Mouse (Mus musculus) hindbrain, embryonic 10.5 days (tissue): Measurements from ENCODE around the gene A2ml1. TPM values are rescaled to one million over a fixed set of nuclear protein-coding genes. Genes with fewer than 3 reads are reported as not detected.

Source experiments
- DNase-seq: peaks from one replicate; pipeline ENCODE4 v3.0.0-alpha.2; 2017; ENCODE audit warnings: low spot score
- H3K27ac ChIP-seq: fragments of 300-500 bp; sonication (generic); 2 replicates; pipeline ENCODE4 v1.5.1; 2016; ENCODE audit warnings: mild to moderate bottlenecking, moderate library complexity
- H3K27me3 ChIP-seq: fragments of 300-500 bp; sonication (generic); 2 replicates; pipeline ENCODE4 v1.6.1; 2016; ENCODE audit warnings: mild to moderate bottlenecking; ENCODE audit not compliant: poor library complexity, insufficient read depth, severe bottlenecking
- H3K36me3 ChIP-seq: fragments of 300-500 bp; sonication (generic); 2 replicates; pipeline ENCODE4 v1.6.1; 2016; ENCODE audit warnings: mild to moderate bottlenecking, moderate library complexity
- H3K4me1 ChIP-seq: fragments of 300-500 bp; sonication (generic); replicated peaks from 2 replicates; pipeline ENCODE4 v1.6.1; 2016; ENCODE audit warnings: mild to moderate bottlenecking
- H3K4me3 ChIP-seq: fragments of 300-500 bp; sonication (generic); 2 replicates; pipeline ENCODE4 v1.5.1; 2016; ENCODE audit warnings: mild to moderate bottlenecking, moderate library complexity
- H3K9me3 ChIP-seq: fragments of 300-500 bp; sonication (generic); 2 replicates; pipeline ENCODE4 v1.6.1; 2016; ENCODE audit warnings: mild to moderate bottlenecking, moderate library complexity
- WGBS: fragments of 180-500 bp; shearing (Covaris S2); methylation state at CpG from one replicate; pipeline ENCODE4 v1.1.7; 2016; 5-methylcytosine and 5-hydroxymethylcytosine counted together
- polyA plus RNA-seq: library from polyadenylated mRNA; unstranded; fragments of >200 nt; fragmentation: Nextera tagmentation; extraction: Ambion mirVana; gene quantifications from 2 replicates; pipeline ENCODE4 v1.2.1, GENCODE M21; 2016

A2ml1 gene
- polyA plus RNA-seq, 1 experiment from 2014 or later = not detected

DNA sequence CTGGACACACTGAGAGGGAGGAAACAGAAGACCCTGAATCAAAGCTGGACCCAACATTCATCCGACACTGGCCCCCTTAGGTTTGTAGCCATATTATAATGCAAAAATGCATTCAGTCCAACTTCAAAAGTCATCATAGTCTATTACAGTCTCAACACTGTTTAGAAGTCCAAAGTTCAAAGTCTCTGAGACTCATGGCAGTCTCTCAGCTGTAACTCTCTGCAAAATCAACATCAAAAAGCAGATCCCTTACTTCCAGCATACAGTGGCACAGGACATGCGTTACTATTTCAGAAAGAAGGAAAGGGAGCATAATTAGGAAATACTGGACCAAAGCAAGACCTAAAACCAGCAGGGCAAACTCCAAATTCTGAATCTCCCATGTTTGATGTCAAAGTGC lies 46.2 kb downstream of the A2ml1 start:
- WGBS = 86% methylated on average over 2 of the region's 2 CpGs

DNA sequence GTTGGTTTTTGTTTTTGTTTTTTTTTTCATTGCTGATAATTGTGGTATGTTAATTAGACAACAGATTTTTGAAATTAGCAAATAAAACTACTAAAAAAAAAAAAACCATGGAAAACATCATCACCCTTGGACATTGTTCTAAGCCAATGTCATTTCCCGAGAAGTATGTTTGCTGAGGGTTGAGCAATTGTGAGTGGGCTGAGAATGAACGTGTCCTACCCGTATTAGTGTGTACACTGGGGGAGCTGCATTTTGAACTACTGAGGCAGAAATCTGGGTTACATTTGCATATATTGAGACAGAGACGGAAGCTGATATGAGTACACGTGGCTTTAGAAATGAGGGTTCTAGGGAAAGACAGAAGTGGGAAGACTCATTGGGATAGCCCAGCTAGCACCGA lies 48.1 kb downstream of the A2ml1 start:
- WGBS = 92% methylated on average over 6 of the region's 6 CpGs
- Histone ChIP-seq H3K27me3 (no peaks in the 10 kb centered on the region), H3K4me1 (no peaks in the 10 kb centered on the region), H3K4me3 (no peak overlapping the region), H3K9me3 (no peaks in the 10 kb centered on the region), H3K27ac (no peak overlapping the region), H3K36me3 (no peaks in the 10 kb centered on the region)
- DNase-seq = no peak

More for the DNA sequence above, 46.2 kb downstream of the A2ml1 start:
- H3K4me1 ChIP-seq = no peaks in the 10 kb centered on the region
- no peaks in the 10 kb centered on the region for H3K27me3 ChIP-seq
- H3K27ac ChIP-seq = no peak overlapping the region
- no peaks in the 10 kb centered on the region for H3K36me3 ChIP-seq
- no peaks in the 10 kb centered on the region for H3K9me3 ChIP-seq
- DNase-seq = no peak
- no peak overlapping the region for H3K4me3 ChIP-seq

DNA sequence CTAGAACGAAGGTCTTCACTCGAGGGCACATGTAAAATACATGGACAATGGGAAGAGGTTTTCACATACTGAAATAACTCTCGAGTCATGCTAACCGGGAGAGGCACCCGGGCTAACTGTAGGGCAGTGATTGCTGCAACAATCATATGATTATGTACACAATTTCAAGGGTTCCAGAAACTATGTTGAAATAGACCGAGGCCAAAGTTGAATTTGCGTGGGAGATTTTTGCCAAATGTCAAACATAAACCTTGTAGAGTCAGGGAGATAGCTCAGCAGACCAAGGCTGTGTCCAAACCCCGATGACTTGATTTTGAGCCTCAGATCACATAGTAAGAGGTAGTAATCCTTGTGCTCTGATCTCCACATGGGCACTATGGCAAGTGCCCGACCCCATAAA lies 48.7 kb downstream of the A2ml1 start:
- Histone ChIP-seq H3K27me3 (no peaks in the 10 kb centered on the region), H3K9me3 (no peaks in the 10 kb centered on the region), H3K4me3 (no peak overlapping the region), H3K36me3 (no peaks in the 10 kb centered on the region), H3K27ac (no peak overlapping the region), H3K4me1 (no peaks in the 10 kb centered on the region)
- DNase-seq = no peak
- WGBS = 95% methylated on average over 9 of the region's 9 CpGs

DNA sequence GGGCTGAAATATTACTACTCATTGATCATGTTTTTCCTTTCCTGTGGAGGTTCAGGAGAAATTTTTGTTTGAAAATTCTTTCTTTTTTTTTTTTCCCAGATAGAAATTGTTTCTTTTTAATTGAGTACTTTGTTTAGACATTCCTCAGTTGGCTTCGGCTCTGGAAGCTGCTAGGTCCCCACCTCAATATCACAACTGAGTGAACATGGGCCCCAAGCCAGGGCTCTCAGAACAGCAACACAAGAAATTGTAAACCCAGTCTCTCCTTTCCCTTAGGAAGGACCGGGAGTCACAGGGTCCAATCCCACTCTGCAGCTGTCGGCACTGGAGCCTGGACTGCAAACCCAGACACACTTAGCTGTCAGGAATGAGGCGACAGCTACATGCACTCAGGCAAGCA lies 52.9 kb downstream of the A2ml1 start:
- Histone ChIP-seq H3K9me3 (no peaks in the 10 kb centered on the region), H3K4me3 (no peak overlapping the region), H3K36me3 (no peaks in the 10 kb centered on the region), H3K27ac (no peak overlapping the region), H3K27me3 (no peaks in the 10 kb centered on the region), H3K4me1 (no peaks in the 10 kb centered on the region)
- WGBS = 83% methylated on average over 4 of the region's 4 CpGs
- no peak for DNase-seq

DNA sequence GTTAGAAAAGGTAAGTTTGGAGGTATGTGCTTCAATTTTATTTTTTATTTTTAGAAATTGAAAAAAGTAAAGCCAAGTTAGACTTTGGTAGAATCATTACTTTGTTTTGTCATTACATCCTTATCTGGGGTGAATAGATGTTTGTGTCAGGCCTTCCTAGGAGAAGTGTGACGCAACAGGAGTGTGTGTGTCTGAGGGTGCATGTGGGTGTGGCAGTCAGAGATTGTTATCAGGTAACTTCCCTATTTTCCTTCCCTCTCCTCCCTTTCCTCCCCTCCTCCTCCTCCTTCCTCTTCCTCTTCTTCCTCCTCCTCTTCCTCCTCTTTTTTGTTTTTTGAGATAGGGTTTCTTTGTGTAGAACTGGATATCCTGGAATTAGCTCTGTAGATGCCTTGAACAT lies 54.3 kb downstream of the A2ml1 start:
- Histone ChIP-seq H3K27ac (no peak overlapping the region), H3K36me3 (no peaks in the 10 kb centered on the region), H3K4me3 (no peak overlapping the region), H3K9me3 (no peaks in the 10 kb centered on the region), H3K4me1 (no peaks in the 10 kb centered on the region), H3K27me3 (no peaks in the 10 kb centered on the region)
- WGBS = 86% methylated on average over 1 of the region's 1 CpGs
- no peak for DNase-seq

DNA sequence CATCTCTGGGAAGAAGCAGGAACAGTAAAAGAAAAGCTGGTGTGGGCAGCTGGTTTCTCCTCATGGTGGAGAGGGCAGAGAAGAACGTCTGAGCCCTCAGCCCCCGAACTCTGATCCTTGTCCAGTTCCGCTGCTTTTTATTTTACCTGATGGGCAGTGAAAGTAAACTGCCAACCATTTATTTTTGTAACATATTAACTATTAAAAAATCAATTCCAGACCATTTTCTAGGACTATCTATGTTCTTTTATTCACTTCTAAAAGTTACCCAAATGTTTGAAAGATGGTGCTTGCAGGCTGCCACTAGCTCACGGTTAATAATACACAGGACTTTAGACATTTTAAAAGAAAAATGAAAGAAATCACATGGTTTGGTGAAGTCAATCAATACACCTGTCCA lies 54.8 kb downstream of the A2ml1 start, which contains the start of gene Pzp:
Gene Pzp (minus strand): TSS at position 120 of the 400 bp plus-strand sequence.
- no peak within 1 kb of the TSS for H3K4me3 ChIP-seq
- DNase-seq = no peak
- H3K27ac ChIP-seq = no peak within 1 kb of the TSS
- no peaks in the 10 kb centered on the region for H3K9me3 ChIP-seq
- H3K27me3 ChIP-seq = no peaks in the 10 kb centered on the region
- no peaks in the 10 kb centered on the region for H3K4me1 ChIP-seq
- WGBS = 91% methylated on average over 4 of the region's 4 CpGs
- H3K36me3 ChIP-seq = no peaks in the 10 kb centered on the region

DNA sequence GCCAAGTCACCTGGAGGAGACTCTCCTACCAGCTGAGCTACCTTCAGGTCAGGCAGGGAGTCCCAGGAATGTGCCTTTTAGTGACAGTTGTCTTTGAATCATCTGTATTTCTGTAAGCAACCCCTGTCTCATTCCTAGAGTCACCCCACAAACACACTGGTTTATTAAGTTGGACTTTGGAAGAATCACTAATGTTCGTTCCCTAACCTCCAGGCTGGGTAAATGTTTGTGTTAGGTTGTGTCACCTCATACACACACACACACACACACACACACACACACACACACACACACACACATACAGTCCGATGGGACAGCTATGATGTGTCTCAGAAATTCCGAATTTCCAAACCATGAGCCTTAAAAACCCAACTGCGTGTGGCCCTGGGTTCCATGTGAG lies 55.6 kb downstream of the A2ml1 start:
- H3K4me1 ChIP-seq = no peaks in the 10 kb centered on the region
- no peak for DNase-seq
- WGBS = 92% methylated on average over 4 of the region's 4 CpGs
- no peak overlapping the region for H3K27ac ChIP-seq
- H3K4me3 ChIP-seq = no peak overlapping the region
- no peaks in the 10 kb centered on the region for H3K27me3 ChIP-seq
- H3K9me3 ChIP-seq = no peaks in the 10 kb centered on the region
- no peaks in the 10 kb centered on the region for H3K36me3 ChIP-seq

DNA sequence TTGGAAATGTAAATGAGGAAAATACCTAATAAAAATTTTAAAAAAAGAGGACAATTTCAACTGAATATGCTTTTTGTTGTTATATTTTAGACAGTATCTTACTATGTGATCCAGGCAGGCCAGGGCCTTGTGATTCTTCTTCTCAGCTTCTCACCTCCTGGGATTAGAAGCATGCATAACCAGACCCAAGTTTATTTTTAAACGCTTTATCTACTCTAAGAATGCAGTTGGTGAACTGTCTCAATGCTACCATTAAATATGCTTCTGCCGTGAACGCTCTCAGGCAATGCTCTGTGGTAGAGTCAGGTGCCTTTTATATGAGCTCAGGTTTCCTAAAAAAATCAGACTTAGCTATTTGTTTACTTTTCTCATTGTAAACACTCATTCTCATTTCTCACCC lies 58.0 kb downstream of the A2ml1 start:
- no peaks in the 10 kb centered on the region for H3K27me3 ChIP-seq
- DNase-seq = no peak
- 94% methylated on average over 3 of the region's 3 CpGs for WGBS
- H3K27ac ChIP-seq = no peak overlapping the region
- H3K36me3 ChIP-seq = no peaks in the 10 kb centered on the region
- H3K9me3 ChIP-seq = no peaks in the 10 kb centered on the region
- H3K4me1 ChIP-seq = no peaks in the 10 kb centered on the region
- no peak overlapping the region for H3K4me3 ChIP-seq

DNA sequence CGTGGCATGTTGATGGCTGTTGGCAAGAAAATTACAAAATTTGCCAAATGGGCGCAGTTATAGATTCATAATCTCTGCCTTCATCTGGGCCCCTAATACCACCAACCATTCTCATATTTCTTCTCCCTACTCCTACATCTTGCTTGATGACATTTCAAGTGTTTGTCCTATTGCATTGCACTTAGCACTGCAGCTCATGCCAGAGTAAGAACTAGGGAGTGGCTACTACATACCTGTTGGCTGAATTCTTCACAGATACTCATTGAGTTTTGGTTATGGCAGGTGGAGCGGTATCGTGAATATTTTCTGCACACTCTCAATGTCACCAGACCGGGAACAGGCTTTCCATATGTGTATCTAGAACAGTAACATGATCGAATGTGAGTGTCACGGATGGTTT lies 62.2 kb downstream of the A2ml1 start:
- no peaks in the 10 kb centered on the region for H3K36me3 ChIP-seq
- 91% methylated on average over 7 of the region's 7 CpGs for WGBS
- H3K9me3 ChIP-seq = no peaks in the 10 kb centered on the region
- DNase-seq = no peak
- no peaks in the 10 kb centered on the region for H3K4me1 ChIP-seq
- H3K27me3 ChIP-seq = no peaks in the 10 kb centered on the region
- no peak overlapping the region for H3K4me3 ChIP-seq
- H3K27ac ChIP-seq = no peak overlapping the region

DNA sequence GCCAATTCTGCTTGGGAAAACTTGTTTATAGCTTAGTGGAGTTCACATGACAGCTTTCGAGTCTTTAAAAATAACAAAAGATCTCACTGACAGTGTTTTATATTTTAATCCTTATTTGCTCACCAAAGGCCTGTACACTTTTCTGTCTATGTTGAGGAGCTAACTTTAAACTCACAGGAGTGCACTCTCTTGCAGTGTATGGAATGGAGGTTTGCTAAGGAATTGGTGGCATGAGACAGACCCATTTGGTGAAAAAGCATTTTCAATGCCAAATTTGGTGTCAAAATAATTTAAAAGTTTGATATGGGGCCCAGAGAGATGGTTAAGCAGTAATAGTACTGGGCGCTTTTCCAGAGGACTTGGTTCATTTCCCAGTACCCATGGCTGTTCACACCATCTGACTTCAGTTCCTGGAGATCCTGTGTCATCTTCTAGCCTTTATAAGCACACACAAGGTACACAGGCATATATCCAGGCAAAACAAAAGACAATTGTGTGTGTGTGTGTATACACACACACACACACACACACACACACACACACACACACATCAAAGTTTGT lies 75.7 kb downstream of the A2ml1 start:
- Histone ChIP-seq H3K4me3 (no peak overlapping the region), H3K9me3 (no peaks in the 10 kb centered on the region), H3K4me1 (no peaks in the 10 kb centered on the region), H3K27me3 (no peaks in the 10 kb centered on the region), H3K36me3 (no peaks in the 10 kb centered on the region), H3K27ac (no peak overlapping the region)
- WGBS = 90% methylated on average over 2 of the region's 2 CpGs
- DNase-seq = no peak

DNA sequence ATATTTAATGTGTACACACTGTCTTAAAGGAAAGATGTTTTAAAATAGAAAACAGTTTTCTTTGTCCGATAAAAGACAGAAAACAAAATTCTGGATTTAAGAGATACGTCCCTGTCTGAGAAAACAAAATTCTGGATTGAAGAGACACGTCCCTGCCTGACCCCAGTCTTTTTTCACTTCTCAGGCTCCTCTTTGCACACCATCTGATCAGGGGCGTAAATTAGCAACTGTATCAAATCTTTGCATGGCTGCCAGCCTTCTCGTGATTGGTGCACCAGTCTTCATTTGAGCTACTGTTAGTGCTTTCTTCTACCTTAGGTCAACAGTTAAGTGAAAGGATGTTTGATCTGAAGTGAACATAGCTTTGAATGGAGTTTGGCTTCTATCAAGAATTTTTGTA lies 76.7 kb downstream of the A2ml1 start:
- no peaks in the 10 kb centered on the region for H3K27me3 ChIP-seq
- no peaks in the 10 kb centered on the region for H3K36me3 ChIP-seq
- H3K9me3 ChIP-seq = no peaks in the 10 kb centered on the region
- DNase-seq = no peak
- 83% methylated on average over 5 of the region's 5 CpGs for WGBS
- H3K27ac ChIP-seq = no peak overlapping the region
- no peak overlapping the region for H3K4me3 ChIP-seq
- no peaks in the 10 kb centered on the region for H3K4me1 ChIP-seq

DNA sequence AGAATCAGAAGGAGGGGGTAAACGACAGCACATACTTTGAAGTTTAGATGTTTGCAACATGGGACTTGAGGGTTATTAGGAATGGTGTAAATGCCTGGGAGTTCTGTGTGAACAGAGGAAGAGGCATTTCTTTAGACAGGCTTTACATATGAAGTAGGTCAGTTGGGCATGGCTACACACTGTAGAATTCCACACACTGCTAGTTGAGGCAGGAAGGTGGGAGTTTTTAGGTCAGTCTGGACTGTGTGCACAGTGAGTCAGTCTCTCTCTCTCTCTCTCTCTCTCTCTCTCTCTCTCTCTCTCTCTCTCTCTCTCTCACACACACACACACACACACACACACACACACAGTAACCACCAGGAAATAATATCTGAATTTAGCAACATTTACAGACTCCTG lies 86.1 kb downstream of the A2ml1 start:
- Histone ChIP-seq H3K4me3 (no peak overlapping the region), H3K27me3 (no peaks in the 10 kb centered on the region), H3K4me1 (no peaks in the 10 kb centered on the region), H3K27ac (no peak overlapping the region), H3K36me3 (no peaks in the 10 kb centered on the region), H3K9me3 (no peaks in the 10 kb centered on the region)
- WGBS = 71% methylated on average over 1 of the region's 1 CpGs
- DNase-seq = no peak

DNA sequence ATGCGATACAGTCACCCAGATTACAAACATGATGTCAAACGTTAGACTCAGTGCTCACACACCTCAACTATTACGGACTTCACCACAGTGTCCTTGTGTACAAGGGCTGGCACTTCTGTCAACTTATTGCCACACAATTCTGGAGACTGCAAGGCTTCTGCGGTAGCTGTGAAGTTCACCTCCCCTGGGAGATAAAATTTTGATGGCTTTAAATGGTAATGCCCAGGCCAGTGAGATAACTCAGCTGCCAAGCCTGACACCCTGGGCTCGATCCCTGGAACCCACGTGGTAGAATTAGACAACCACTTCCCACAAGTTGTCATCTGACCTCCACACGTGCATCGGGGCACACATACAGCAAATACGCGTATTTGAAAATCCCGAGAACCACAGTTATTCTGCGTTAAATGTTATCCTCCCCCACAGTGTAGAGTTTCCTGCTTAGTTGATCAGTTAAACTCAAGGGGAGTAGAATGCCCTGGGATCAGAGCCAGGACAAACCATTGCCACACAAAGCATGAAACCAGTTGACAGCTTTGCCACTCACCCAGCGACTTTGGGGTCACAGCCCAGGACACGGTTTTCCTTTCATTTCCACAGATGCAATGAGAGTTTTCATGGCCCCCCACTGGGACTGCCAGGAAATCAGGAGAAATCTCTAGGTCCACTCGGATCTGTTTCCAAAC lies 86.6 kb downstream of the A2ml1 start:
- H3K4me1 ChIP-seq = no peaks in the 10 kb centered on the region
- 78% methylated on average over 15 of the region's 15 CpGs for WGBS
- DNase-seq = no peak
- no peak overlapping the region for H3K27ac ChIP-seq
- H3K36me3 ChIP-seq = no peaks in the 10 kb centered on the region
- H3K27me3 ChIP-seq = no peaks in the 10 kb centered on the region
- no peaks in the 10 kb centered on the region for H3K9me3 ChIP-seq
- no peak overlapping the region for H3K4me3 ChIP-seq

DNA sequence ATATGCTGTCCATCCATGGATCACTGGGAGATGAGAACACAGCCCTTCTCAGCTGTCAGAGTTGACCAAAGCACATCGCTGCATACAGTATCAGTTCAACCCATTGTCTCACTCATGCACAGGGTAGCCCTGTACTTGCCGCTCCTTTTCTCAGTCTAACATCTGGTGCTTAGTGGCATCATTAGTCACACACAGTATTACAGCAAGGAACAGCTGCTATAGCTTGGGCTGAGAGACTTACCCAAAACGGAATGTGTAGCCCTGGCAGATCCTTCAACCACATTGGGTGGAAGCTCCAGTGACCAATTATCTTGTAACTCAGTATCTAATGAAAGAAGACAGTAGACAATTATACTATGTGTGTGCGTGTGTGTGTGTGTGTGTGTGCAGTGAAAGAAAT lies 89.5 kb downstream of the A2ml1 start:
- no peaks in the 10 kb centered on the region for H3K4me1 ChIP-seq
- no peaks in the 10 kb centered on the region for H3K9me3 ChIP-seq
- 86% methylated on average over 4 of the region's 4 CpGs for WGBS
- H3K27me3 ChIP-seq = no peaks in the 10 kb centered on the region
- no peak for DNase-seq
- H3K4me3 ChIP-seq = no peak overlapping the region
- no peak overlapping the region for H3K27ac ChIP-seq
- no peaks in the 10 kb centered on the region for H3K36me3 ChIP-seq
